Mouse (Mus musculus) spleen, postnatal 4 days (tissue): ENCODE data around the gene Acsf3.

ENCODE experiments used
- DNase-seq, 2 experiments: peaks; one replicate each; pipeline ENCODE4 v3.0.0; 2022; ENCODE audit warnings: low spot score in 2 of 2

The Acsf3 gene

DNA sequence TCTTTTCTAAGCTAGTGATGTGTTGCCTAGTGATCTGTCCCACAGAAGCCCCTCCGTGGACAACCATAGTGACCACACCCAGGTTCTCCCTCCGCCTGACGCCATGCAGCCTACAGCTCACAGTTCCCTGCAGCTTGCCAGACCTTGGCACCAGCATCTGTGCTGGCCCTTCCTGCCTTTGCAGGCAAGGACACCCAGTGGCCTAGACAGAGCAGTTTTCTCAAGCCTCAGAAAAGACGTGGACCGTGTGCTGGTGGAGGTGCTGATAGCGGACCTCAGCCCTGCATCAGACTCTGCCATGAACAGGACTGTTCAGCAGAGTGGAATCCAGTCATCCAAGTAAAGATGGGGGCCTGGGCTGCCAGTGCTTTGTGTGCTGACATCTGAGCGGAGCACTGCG, 35.1 kb downstream of the Acsf3 start:
- no peak for DNase-seq

DNA sequence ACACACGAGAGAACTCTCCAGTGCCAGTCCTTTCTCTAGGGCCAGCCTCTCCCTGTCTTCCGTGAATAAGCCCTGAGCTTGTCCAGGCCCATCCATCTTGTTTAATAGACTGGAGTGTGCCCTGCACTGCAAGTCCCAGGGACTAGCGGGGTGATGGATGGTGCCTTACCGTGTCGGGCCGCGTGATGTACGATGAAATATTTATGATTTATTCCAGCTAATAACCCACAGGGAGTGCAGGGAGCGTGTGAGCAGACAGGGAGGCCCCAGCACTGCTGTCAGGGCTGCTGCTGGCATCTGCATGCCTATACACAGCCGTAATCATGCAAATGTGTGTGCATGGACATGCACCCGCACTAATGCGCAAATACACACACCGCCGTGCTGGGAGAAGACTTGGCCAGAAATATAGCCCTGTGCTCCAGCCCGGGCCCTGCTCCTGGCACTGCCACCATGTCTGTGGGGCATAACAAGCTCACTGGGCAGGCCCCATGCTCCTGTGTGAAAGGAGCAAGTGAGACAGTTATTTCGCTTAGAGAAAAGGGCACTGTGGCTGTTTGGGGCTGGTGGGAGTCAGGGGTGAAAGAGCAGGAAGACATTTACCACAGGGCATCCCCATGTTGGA, 36.7 kb downstream of the Acsf3 start:
- no peak for DNase-seq

DNA sequence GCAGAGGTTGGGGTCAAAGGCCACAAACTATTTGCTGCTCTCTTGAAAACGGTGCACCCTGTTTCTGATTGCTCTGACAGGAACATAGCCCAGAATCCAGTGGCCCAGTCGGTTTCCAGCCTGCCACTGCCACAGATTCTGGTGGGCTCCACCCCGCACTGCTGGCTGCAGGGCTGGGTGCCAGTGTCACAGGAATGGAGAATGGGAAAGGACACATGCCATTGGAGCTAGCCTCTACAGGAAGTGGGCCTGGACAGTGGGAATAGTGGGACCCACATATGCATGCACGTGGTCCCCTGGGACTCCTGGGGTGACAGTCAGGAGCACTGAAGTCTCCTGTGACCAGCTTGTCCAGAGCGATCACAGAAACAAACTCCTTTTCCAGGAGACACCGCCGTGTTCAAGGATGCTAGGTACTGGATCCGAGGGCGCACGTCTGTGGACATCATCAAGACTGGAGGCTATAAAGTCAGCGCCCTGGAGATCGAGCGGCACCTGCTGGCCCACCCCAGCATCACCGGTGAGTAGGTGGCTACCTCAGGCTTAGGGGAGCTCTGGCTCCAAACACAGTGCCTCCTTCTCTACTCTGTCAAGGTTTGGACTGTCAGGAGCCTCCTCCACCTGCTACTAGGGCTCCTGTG, 37.4 kb downstream of the Acsf3 start:
- DNase-seq: no peak

DNA sequence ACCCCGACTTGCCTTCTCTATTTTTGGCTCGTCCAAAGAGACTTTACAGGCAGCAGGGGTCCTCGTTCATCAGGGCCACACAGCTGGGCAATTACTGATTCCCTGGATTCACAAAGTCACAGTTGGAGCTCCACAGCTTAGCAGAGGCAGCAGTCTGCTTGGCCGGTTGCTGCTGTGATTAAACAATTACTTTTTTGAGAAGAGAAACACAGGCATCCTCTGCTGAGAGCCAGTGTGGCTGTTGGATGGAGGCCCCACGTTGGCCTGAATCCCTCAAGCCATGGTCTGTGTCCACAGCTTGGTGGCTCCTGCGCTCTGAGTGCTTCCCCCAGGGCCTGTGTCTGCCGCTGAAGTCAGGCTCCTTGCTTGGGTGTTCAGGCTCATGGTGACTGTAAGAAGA, 39.3 kb downstream of the Acsf3 start:
- no peak for DNase-seq

DNA sequence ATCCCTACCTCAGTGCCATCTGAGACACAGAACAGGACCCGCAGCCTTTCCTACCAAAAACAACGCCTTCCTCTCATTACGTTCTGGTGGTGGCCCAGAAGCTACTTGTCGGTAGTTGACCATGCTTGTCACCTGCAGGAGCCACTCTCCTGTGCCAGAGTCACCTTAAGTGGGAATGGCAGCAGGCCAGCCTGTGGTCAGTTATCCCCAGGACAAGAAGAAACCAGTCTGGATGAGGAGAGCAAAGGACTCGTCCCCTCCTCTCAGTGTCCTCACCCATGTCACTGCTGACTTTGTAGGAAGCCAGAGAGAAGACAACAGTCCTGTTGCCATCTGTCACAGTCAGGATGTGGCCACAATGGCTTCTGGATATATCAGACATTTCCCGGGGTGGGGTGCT, 41.7 kb downstream of the Acsf3 start:
- DNase-seq: no peak

DNA sequence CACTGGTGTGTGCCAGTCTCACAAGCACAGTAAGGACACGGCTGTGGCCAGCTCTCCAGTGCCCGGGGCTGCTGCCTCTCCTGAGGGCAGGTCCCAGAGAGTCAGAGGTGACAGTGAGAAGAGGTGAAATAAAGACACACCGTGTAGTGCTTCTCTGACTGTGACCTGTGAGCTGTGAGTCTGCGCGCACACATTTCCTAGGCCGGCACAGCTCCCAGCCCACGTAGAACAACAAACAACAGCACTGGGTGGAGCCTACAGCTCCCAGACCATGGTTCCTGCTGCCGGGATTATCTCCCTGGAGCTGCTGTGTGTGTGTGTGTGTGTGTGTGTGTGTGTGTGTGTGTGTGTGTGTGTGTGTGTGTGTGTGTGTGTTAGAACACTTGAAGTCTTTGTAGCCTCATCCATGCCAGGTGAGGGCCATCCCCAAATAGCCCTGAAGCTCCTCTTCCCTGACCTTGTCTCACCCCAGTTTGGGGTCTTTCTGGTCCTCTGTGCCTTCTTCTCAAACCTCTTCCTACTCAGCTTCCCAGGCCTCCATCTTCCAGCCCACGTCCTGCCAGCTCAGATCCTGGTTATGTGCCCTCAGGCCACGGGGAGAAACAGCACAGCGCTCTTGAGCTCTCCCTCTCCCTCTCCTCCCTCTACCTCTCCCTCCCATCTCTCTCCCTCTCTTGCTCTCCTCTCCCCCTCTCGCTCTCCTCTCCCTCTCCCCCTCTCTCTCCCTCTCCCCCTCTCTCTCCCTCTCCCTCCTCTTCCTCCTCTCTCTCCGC, 42.6 kb downstream of the Acsf3 start:
- no peak for DNase-seq

DNA sequence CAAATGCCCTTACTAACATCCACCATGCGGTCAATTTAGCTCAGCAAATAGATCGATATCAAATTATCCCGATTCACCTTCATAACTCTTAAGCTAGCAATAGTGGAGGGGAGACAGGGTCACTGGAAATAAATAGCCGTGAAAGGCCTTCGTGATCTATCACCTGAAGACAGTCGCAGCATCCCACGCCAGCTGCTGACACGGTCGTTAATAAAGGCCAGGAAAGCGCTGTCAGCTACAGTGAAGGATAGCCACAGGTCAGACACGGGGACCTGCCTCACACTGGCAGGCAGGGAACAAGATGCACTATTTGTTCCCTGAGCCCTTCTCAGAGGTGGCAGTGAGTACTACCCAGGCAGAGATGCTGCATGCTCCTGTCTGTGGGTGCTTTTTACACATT, 44.5 kb downstream of the Acsf3 start:
- DNase-seq: no peak

DNA sequence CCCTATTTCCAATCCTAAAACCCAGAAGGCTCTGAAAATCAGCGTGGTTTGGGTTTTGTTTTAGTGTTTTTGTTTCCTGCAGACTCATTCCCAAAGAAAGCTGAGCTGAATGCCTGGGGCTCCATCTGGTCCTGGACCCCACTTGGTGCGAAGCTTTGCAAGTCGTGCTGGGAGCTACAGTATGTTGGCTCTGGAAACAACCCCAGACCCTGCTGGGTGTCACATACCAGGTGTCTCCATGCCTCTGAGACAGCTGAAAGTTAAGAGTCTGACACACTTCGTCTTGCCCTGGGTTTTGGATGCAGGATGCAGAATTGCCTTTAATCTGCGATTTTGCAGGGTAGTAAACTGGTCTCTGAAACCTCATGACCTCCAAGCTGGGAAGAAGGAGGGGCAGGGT, 49.3 kb downstream of the Acsf3 start:
- no peak for DNase-seq

DNA sequence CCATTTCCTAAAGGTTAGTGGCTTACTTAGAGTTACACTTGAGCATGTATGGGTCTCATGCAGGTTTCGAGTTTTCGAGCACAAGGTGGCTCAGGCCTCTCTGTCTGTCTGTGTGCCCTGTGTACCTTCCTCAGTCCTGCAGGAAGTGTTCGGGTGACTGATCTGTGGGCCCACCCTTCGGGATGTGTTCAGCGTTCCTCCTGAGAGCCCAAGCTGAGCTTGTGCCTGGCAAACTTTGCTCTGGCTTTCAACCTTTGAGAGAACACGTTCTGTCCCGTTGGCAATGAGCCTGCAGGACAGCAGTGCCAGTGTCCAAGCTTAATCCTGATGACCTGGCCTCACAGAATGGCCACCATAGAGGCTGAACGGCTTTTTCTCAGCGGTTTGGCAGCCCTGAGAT, 49.7 kb downstream of the Acsf3 start:
- DNase-seq: no peak

DNA sequence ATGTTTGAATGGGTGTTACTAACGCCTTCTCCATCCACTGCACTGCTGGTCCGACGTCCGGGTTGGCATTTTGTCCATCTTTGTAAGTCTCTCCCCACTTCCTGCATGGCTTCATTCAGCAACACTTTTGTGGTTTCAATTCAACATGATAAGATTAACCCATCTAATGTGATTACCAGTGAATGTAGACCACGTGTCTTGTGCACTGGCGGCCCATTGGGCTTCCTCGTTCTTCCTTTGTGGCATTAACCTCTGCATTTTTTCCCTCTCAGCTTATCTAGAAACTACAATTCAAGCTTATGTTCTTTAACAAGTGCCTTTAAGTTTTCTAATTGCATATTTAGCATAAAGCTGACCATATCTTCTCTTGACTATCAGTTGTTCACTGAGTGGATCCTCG, 50.1 kb downstream of the Acsf3 start:
- DNase-seq: no peak

DNA sequence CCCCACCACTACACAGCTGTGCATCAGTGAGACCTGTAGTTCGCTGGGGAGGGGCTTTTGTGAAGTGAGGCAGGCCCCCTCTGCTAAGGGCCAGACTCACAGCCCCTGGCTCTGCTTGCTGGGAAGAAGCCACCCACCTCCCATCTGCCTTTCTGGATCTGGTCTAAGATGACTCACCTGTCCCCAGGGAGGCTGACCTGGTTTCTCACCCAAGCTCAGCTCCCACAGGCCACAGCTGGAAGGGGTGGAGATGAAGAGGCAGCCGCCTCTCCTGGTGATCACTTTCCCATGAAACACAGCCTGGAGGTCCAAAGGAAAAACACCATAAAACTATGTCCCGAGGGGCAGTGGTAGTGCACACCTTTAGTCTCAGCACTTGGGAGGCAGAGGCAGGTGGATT, 54.1 kb downstream of the Acsf3 start:
- DNase-seq: no peak

DNA sequence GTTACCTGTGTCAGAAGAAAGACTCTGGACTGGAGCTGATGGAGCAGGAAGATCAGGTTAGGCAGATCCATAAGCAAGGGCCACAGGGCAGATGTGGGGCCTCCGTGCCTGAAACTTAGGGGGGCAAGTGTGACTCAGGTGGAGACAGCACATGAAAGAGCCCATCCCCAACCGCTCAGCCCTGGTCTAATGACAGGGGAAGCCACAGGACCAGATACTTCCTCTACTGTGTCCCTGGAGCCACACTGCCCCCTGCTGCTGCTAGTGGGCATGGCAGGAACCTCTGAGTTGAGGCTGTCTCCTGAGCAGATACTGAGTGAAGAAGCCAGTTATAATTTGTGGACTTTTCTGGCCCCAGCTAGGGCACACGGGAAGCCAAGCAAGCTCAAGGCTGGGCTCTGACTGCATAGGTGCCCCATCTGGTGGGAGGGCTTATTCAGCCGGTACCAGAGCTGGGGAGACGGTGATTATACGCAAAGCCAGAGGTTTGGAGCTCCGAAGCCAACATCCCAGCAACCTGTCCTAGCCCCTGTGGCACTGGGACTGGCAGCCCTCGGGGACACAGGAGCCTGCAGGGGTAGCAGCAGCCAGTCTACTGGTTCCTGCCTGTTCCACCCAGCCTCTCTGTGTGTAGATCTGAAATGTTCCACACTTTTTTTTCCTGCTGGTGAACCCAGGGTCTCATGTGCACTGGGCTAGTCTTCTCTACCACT, 55.2 kb downstream of the Acsf3 start:
- peak; percentile 94 to 99 for DNase-seq

DNA sequence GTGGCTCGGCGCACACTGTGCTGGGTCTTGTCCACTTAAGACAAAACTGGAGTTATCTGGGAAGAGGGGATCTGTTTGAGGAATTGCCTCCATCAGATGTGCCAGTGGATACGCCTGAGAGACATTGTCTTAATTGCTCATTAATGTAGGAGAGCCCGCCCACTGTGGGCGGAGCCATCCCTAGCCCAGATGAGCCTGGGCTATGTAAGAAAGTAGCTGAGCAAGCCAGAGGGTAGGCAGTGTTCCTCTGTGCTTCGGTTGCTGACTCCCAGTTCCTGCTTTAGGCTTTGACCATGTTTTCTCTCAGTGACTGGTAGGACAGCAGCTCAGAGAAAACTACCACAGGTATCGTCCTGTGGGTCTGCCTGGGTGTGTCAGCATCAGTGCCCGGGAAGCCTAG, 59.1 kb downstream of the Acsf3 start:
- no peak for DNase-seq

DNA sequence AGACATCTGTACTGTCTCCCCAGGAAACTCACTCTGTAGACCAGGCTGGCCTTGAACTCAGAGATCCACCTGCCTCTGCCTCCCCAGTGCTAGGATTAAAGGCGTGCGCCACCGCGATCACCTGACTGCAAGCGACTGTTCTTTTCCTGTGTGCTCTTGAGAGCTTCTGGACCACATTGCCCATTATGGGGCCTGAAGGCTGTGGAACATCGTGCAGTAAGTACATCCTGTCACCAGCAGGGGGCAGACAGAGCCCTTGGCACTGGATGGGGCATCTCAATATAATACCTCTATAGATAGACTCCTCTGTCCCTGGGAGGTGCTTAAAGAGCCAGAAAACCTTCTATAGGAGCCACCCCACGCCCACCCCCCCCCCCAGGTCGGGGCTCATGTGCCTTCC, 59.7 kb downstream of the Acsf3 start:
- peak; percentile 77 to 90 for DNase-seq

DNA sequence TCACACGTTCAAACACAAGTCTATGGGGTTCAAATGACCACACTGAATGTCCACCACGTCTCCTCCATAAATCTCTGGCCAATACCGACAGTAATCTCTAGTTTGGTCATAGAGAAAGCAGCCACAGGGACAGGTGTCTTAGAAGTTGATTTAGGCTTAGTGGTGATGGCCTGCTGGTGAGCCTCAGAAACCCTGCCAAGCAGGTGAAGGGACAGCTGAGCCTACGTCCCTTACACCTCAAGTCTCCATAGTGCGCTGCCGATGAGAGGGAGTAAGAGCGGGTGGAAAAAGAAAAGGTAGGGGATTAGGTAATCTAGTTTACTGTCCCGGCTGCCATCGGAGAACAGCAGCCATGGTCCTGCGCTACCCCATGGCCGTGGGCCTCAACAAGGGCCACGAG, 60.9 kb downstream of the Acsf3 start:
- no peak for DNase-seq

DNA sequence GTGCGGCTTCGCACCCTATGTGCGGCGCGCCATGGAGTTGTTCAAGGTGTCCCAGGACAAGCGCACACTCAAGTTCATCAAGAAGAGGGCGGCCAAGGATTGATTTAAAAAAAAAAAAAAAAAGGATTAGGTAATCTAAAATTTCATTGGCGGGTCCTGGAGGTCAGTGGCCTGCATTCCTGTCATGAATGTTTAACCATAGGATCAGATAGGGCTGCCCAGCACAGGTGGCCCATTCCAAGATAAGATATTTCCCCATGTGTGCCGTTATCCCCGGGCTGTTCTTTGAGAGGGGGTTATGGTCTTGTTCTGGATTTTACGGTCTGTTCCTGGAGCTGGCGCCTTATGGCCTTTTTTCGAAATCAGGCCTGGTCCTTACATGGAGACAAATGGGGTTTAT, 61.4 kb downstream of the Acsf3 start:
- DNase-seq: no peak

DNA sequence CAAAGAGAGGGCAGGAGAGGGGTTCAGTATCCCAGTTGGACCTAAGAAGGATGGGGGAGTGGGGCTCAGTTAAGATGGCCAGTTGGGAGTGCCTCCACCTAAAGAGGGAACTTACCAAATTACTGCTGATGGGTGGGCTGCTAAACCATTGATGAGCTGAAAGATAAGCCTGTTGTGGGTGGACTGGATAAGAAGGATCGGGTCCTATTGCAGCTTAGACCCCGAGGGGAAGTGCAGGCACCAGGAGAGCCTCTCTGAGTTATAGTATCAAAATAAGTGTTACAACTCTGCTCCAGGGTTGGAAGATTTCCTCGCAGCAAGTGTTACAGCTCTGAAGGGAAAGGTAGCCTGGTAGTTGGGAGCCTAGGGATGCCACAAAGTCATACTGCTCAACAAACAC, 68.9 kb downstream of the Acsf3 start:
- no peak for DNase-seq

DNA sequence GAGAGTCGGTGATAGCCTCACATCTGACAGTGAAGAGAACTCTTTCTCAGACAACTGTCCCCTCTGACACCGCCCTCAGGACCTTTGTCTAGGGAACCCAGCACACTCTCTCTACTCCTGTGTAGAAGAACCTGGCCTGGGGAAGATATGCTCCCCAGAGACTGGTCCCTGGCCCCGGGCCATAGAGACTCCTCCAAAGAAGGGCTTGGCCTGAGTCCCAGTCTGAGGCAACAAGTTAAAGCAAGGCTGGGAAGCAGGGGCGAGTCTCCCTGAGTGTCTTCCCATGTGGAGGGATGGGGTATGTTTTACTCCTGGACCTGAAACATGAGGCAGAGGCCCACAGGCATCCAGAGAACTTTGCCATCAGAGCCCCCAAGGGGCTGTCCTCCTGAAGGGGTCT, 70.4 kb downstream of the Acsf3 start:
- DNase-seq: no peak

DNA sequence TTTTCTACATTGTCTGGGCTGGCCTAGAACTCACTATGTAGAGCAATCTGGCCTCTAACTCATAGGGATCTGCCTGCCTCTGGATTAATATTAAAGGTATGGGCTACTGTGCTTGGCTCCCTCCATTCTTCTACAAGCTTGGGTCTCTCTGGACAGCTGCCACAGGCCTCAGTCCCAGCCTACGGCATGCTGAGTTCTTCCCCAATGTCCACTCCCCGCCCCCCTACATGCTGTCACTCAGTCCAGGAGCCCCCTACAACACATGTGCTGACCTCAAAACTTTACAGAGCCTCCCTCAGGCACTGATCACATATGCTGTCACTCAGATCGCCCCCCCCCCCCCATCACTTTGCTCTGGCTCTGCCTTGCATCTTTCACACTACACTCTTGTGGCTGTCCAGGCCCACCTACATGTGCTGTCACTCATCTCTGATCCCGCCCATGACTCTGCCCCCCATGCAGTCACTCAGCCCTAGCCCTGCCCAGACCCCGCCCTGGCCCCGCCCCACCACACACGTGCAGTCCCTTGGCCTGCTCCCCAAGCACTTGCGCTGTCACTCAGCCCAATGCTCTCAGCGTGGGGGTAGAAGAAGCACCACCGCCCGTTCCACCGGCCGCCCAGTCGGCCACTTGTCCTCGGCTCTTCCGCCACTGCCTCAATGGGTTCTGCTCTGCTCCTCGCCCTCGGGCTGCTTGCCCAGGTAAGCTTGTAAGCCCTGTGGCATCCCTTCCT, 72.7 kb downstream of the Acsf3 start, which contains the start of gene Cdh15:
TSS of gene Cdh15 (plus strand) at position 138 of the 733 bp plus-strand sequence.
- DNase-seq: peak in 1 of 2 experiments; percentile 51

DNA sequence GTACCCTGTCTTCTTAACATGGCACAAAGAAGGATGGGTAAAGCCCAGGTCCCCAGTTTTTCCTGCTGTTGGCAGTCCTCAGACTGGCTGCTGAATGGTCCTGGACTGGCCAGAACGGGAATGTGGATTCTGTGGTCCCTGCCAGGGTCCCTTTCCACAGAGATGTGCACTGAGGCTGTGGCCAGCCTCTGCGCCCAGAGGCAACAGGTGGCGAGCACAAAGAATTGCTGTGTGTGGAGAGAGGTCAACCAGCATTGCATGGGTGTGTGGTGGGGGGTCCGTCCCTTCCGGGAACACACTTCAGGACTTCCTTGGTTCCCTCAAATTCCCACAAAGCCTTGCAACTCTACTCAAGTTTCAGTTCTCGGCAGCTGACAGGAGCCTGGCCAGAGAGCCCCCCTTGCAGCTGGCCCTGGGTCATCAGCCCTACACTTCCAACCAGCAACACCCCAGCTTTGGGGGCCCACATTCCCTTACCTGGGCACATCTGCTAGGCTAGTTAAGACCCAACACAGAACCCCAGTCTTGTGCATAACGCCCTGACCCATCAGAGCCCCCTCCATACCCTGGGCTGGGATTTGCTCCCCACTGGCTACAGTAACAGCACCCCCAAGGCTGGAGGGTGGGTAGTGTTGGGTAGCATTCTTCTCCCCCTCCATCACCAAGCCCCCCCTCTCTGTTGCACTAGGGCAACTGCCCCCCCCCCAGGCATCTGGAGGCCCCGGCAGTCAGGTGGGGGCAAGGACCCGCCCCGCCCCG, 74.0 kb downstream of the Acsf3 start:
- DNase-seq: no peak

DNA sequence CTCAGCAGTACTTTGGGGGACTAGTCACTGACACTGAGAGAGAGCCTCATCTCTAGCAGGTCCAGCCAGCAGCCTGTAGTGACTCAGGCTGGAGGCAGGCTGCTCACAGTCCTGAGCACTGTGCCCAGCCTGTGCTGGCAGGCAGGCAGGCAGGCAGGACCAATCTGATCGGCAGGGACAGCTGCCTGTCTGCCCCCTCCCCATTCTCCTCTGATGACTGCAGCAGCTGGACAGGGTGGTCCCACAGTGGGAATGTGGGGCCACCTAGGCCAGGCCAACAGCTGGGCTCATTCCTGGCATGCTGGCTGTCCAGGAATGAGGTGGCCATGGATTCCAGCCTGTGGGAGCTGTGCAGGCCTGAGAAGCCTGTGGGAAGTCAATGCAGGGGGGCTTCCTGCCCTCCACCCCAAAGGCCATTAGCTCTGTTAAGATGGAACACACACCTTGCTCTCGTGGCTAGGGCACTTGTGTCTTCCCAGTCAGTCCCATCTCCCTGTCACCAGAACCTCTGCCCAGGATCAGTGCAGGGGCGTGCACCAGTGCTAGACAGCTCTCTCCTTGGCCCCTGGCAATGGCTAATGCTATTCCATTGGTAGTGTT, 75.5 kb downstream of the Acsf3 start:
- no peak for DNase-seq
